Mouse (Mus musculus): ENCODE measurements at regions not wholly inside any gene's neighbourhood (a gene's known extent, or its start where the extent isn't known, plus 50 kb on each side); places are given as distances from the start of the nearest gene placed in this dataset.
A peak's percentile ranks its signal among the peaks of the same experiment; 100 is the strongest.

DNA sequence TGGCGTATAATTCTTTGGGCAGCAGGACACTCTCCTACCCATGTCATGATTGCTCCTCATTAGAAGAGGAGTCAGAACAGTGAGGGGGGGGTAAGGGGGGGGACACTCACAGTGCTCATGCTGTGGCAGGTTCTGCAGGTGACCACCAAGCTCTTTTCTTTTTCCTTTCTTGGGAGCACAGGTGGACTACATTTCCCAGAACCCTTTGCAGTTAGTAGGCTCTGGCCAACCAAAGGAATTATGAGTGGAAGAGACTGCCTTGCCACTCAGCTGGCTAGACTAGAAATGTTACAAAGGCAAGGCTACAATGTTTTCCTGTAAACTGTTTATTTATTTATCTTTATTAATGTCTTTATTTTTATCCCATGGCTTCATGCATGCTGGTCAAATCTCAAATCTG is 53.6 kb upstream of the Ifnlr1 start:
- 90% methylated on average over 1 of the region's 1 CpGs for WGBS
- Histone ChIP-seq H3K4me3 (replicated peaks) (no peak overlapping the region), H3K9ac (no peak overlapping the region), H3K27me3 (no peaks in the 10 kb centered on the region), H3K4me2 (replicated peaks) (no peak overlapping the region), H3K36me3 (no peaks in the 10 kb centered on the region), H3K4me1 (no peaks in the 10 kb centered on the region), H3K27ac (replicated peaks) (no peak overlapping the region), H3K9me3 (replicated peaks) (no peaks in the 10 kb centered on the region)
- ATAC-seq (ENCODE audit: insufficient number of reproducible peaks, low FRiP score, low TSS enrichment, low read depth), result no peak

DNA sequence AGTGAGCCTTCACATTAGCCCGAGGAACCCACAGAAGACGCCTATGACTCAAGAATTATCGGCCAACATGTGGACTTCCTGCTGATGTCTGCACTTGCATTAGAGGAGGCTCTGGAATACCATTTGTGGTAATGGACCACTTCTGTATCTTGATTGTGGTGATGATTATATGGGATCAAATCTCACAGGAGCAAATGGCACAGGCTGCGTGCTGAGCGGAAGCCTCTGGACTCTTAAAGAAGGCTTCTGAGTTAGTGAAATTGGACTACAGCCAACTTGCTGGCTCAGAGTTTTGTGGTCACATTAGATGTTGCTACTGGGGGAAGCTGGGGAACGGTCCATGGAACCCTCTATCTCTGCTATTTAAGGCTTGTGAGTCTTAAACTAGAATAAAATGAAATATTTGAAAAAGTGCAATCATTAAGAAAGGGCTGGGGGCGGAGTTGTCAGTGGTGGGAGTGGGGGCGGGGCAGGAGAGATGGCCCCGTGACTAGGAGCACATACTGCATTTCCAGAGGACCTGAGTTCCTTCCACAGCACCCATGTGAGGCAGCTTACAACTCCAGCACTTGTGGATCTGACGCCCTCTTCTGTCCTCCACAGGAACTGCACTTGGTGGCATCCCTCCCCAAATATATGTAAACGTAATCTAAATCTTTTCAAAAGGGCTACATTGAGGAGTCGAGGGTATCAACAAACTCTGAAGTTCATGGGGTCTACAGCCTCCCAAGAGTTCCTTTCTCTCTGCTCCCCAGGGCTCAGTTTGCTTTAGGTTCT is 56.1 kb upstream of the Ifnlr1 start:
- no peak for ATAC-seq (ENCODE audit: insufficient number of reproducible peaks, low FRiP score, low TSS enrichment, low read depth)
- H3K36me3 ChIP-seq, result no peaks in the 10 kb centered on the region
- no peak overlapping the region for H3K4me3 ChIP-seq (replicated peaks)
- WGBS, result 75% methylated on average over 12 of the region's 12 CpGs
- H3K27me3 ChIP-seq, result no peaks in the 10 kb centered on the region
- no peak overlapping the region for H3K4me2 ChIP-seq (replicated peaks)
- H3K9me3 ChIP-seq (replicated peaks), result no peaks in the 10 kb centered on the region
- no peaks in the 10 kb centered on the region for H3K4me1 ChIP-seq
- no peak overlapping the region for H3K9ac ChIP-seq
- H3K27ac ChIP-seq (replicated peaks), result no peak overlapping the region

DNA sequence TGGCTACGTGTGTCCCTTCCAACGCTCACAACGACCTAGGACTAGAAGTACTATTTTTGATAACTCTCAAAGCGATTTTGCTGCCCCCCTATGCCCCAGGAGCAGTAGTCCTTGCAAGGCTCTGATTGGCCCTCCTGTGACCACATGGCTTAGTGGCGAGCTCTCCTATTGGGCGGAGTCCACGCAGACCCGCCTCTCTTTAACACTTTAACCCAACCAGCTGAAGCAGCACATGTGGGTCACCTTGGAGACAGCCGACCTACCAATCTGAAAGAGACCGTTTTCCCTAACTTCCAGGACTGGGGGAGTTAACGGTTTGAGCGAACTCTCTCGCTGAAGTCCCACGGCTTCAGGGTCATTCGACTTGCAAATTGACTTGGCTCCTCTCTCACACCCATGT is 53.0 kb upstream of the Grhl3 start:
- Histone ChIP-seq H3K4me2 (replicated peaks) (no peak overlapping the region), H3K4me3 (replicated peaks) (no peak overlapping the region), H3K4me1 (peaks cover 4% of the 10 kb centered on the region; the same call in 1 of the 2 replicates), H3K27me3 (no peaks in the 10 kb centered on the region), H3K9ac (no peak overlapping the region), H3K27ac (replicated peaks) (no peak overlapping the region), H3K36me3 (no peaks in the 10 kb centered on the region), H3K9me3 (replicated peaks) (no peaks in the 10 kb centered on the region)
- no peak for ATAC-seq (ENCODE audit: insufficient number of reproducible peaks, low FRiP score, low TSS enrichment, low read depth)
- WGBS, result 88% methylated on average over 15 of the region's 15 CpGs

DNA sequence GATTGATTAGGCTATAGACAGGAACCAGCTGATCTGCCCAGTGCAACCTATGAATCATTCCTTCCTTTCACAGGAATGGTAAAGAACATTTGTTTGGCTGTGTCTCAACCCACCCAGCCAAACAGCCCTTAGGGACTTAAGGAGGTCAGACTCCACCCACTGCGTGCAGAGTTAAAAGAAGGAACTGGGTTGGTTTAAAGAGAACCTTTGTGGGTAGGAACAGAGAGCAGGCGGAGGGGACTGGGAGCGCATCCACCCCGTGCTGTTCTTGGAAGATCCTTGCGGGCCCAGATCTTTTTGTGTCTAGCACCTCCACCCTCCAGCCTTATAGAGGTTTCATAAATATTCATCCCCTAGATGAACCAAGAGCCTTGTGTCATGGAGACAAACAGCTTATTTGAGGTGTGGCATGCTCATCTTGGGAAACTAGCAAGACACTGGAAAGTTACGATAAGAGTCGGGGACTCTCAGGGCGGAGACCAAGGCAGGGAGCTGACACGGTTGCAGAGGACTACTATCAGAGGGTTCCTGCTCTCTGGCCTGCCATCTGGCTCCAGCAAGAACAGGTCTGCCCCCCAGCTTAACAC is 49.8 kb upstream of the Grhl3 start:
- whole genome bisulfite sequencing, result 61% methylated on average over 9 of the region's 9 CpGs
- Histone ChIP-seq H3K27ac (replicated peaks) (peak overlapping the region; percentile 36; the same call in 1 of the 2 replicates), H3K9ac (no peak overlapping the region), H3K9me3 (replicated peaks) (no peaks in the 10 kb centered on the region), H3K4me1 (peaks cover 5% of the 10 kb centered on the region), H3K4me2 (replicated peaks) (no peak overlapping the region), H3K36me3 (no peaks in the 10 kb centered on the region), H3K4me3 (replicated peaks) (no peak overlapping the region), H3K27me3 (no peaks in the 10 kb centered on the region)
- ATAC-seq (ENCODE audit: insufficient number of reproducible peaks, low FRiP score, low TSS enrichment, low read depth), result no peak
